Mouse (Mus musculus): Measurements from ENCODE around the gene Stau1.
A peak's percentile ranks its signal among the peaks of the same experiment; 100 is the strongest.
"Not testable (repeated sequence)": the region's sequence is repeated elsewhere in the genome, so short reads cannot be mapped to it uniquely, and the experiment has no call there.

Gene Stau1

GRCm38 (mm10) chr2:166995796-166996532 is at the start of gene Stau1:
Stau1 (minus strand) TSS chr2:166996299.
- DNase-seq (ENCODE audit: low spot score), result peak; percentile 80

DNA sequence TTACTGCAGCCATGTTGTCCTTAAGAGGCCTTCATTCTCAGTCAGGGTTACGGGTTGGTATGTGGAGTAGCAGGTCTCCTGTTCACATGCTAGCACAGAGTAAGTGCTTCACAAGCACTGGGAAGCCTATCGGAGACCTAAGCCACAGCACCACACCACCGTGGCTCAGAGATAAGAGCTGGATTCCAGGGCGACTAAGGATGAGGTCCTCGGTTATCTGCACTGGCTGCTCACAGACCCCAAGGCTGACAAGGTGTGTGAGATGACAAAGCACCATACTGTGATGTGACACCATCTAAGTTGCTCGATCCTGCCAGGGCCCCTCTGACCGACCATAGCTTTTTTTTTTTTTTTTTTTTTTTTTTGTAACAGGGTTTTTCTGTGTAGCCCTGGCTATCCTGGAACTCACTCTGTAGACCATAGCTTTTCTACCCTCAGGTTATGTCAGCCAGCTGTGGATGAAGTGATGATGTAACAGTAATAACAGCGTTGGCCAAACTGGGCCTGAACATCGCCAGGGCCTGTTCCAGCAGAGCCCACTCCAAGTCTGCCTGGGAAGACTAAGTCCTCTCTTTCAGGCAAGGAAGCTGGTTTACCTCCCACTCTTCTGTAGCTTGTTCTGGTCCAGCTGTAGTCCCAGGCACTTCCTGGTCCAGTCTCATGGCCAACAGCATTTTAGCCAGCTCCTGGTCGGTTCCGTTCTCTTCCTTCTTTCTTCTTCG is 47.5 kb upstream of the Stau1 start:
- no peak for DNase-seq (ENCODE audit: low spot score)

DNA sequence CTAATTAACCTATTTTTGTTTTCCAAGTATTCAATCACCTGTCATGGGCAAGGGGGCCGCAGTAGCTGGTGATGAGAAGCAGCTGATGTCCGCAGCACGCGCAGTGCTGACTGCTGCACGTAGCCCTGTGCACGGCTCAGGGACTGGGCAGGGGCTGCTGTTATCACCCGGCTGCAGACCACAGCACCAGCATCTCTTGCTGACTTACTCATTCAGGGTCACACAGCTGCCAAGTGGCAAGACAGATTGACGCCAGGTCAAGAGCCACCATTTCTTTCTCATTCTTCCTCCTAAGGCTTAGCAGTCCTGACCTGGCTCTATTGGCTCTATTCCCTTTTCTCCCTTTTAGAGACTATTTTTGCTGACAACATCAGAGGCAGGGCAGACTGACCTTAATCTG is 43.3 kb upstream of the Stau1 start:
- DNase-seq (ENCODE audit: low spot score), result no peak

DNA sequence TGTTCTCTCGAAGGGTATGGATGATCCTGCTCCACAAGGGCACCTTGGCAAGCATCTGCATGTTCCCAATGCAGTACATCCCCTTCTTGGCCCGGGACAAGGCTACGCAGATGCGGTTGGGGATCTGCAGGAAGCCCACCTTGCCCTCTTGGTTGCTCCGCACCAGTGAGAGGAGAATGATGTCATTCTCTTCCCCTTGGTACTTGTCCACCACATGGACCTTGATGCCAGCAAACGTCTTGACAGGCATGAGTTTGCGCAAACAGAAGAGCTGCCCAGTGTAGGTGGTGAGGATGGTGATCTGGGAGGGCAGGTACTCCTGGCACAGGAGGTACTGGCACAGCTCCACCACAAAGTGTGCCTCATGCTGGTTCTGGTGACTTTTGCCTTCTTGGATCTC is 42.6 kb upstream of the Stau1 start:
- no peak for DNase-seq (ENCODE audit: low spot score)

GRCm38 (mm10) chr2:167038297-167038696 is 42.2 kb upstream of the Stau1 start:
- DNase-seq (ENCODE audit: low spot score), result no peak

GRCm38 (mm10) chr2:167037710-167038109 is 41.6 kb upstream of the Stau1 start:
- DNase-seq (ENCODE audit: low spot score), result no peak

- no peak for DNase-seq (ENCODE audit: low spot score)
Measured at GRCm38 (mm10) chr2:167030507-167030906, 34.4 kb upstream of the Stau1 start.

GRCm38 (mm10) chr2:167028553-167028952 is 32.5 kb upstream of the Stau1 start:
- no peak for DNase-seq (ENCODE audit: low spot score)

- no peak for DNase-seq (ENCODE audit: low spot score)
Measured at GRCm38 (mm10) chr2:167019396-167019795, 23.3 kb upstream of the Stau1 start.

DNA sequence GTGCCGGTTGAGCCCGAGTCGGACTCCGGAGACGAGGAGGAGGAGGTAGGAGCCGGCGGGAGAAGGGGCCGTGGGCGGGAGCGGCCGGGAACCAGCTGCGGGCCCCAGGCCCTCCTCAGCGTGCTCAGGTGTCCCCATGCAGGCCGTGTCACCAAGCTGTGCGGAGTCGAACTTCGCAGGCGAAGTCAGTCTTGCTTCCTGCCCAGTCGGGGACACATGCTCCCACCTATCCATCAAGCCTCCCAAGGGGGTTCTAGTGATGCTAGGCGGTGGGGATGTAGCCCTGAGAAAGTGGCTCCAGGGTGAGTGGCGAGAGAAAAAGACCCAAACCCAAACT is 19.3 kb upstream of the Stau1 start:
- DNase-seq (ENCODE audit: low spot score), result no peak

DNA sequence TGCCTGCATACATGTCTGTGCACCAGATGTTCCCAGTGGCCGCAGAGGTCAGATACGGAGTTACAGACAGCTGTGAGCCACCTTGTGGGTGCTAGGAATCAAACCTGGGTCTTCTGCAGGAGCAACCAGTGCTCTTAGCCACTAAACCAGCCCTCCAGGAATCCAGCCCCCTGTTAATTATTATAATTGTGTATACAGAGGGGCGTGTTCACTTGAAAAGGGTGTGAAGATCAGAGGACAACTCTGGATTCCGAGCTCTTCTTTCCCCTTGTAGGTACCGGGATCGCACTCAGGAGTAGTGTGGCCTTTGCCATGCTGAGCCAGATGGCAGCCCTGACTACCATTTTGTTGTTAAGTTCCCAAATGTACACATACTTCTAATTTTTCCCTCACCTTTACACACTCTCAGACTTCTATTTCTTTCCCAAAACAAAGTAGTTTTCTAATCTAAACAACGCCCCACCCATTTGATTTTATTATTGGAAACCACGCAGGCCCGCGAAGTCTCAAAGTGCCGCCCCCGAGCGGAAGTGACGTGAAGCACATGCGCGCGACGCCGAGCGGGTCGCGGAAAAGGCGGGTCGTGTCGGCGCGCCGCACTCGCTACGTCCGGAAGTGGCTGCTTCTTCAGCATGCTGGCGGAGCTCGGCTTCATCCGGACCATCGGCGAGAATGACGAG is 18.7 kb upstream of the Stau1 start, which contains the start of gene Ddx27:
Ddx27 (plus strand) TSS at position 492 of the 680 bp plus-strand sequence.
- DNase-seq (ENCODE audit: low spot score), result peak; percentile 72

- DNase-seq (ENCODE audit: low spot score), result no peak
Measured at GRCm38 (mm10) chr2:167010546-167010945, 14.4 kb upstream of the Stau1 start.

GRCm38 (mm10) chr2:167009483-167009882 is 13.4 kb upstream of the Stau1 start:
- no peak for DNase-seq (ENCODE audit: low spot score)

GRCm38 (mm10) chr2:167007565-167007964 is 11.5 kb upstream of the Stau1 start:
- not testable (repeated sequence) for DNase-seq (ENCODE audit: low spot score)

- DNase-seq (ENCODE audit: low spot score), result no peak
Measured at GRCm38 (mm10) chr2:167007001-167007491, 10.9 kb upstream of the Stau1 start.

- DNase-seq (ENCODE audit: low spot score), result no peak
Measured at GRCm38 (mm10) chr2:167006355-167006754, 10.3 kb upstream of the Stau1 start.

DNA sequence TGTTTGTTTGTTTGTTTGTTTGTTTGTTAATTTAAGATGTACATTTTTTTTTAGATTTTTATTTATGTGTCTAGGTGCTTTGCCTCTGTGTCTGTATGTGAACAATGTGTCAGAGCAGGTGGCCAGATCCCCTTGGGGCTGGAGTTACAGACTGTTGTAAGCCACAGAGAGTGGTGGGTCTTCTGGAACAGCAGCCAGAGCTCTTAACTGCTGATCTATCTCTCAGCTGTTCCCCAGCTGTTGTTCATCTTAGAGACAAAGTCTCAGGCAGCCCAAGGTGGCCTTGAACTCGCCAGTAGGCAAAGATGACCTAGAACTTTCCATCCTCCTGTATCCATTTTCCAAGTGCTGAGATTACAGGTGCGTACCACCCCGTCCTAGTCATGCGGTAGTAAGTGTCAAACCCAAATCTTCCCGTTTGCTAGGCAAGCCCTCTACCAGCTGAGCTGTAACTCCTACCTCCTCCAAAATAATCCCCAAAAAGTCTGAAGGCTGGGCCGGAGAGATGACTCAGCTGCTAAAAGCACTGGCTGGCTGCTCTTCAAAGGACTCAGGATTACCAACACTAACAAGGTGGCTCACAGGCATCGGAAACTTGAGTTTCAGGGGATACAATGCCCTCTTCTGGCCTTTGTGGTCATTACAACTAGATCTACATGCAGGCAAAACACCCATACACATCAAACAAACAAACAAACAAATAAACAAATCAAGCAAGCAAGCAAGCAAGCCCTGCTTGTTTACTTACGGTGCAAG is 8.2 kb upstream of the Stau1 start:
- DNase-seq (ENCODE audit: low spot score), result no peak

DNA sequence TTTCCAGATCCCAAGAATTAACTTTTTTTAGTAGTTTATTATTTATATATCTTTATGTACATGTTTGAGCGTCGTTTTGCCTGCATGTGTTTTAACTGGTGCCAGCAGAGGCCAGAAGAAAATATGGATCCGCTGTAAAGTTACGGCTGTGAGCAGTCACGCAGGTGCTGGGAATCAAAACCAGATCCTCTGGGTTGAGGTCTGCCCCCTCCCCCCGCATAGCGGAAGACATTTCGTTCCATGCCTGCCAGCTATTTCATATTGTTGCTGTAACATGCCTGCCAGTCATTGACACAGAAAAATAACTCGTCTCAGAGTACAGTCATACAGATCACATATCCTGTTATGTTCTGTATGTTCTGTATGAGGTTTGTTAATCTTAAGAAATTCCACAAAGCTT is 5.4 kb upstream of the Stau1 start:
- DNase-seq (ENCODE audit: low spot score), result no peak

DNA sequence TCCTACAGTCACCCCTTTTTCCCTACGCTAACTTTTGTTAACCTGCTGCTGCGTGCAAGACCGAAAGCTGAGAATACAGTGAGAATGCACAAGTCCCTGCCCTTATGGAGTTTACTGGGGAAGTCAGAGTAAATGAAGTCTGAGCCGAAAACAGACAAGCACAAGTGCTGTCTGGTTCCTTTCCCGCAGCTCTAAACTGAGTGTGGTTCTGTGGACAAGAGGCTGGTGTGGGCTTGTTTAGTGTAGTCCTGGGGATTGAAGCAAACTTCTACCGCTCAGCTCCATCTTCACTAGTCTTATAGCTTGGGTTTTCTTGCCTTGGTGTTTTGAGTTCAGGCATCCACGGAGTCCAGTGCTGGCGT is 415 bp upstream of the Stau1 start:
- DNase-seq (ENCODE audit: low spot score), result no peak

DNA sequence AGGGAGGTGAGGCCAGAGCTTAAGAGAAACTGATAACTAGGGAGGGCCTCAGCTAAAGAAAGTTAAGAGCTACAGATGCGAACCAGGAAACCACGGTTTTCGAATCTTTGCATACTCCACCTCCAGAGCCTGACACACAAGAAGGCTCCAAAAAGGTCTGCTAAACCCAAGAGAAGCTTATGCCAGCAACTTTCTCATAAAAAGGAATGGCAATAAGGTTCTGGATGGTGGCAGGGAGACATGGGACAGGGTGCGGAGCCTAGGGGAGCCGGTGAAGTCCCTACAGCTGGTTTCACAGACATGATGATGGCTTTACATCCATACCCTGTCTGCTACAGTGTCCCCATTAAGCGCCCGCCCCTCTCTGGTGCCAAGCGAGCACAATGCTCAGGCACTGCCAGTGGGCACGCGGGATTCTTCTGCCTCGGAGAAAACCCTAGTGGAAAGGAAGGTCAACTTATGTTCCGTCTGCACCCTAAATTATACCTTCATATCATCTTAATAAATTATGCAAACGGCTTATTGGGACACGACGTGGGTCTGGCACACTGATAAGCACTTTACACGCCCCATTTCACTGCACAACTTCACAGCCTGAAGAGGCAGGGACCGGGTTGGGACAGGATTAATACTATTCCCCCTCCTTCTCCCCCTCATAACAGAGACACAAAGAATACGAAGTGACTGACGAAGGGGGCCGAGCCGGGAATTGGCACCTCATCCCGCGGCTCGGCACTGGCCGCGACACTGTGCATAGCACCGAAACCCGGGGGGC is 891 bp downstream of the Stau1 start:
- DNase-seq (ENCODE audit: low spot score), result no peak

DNA sequence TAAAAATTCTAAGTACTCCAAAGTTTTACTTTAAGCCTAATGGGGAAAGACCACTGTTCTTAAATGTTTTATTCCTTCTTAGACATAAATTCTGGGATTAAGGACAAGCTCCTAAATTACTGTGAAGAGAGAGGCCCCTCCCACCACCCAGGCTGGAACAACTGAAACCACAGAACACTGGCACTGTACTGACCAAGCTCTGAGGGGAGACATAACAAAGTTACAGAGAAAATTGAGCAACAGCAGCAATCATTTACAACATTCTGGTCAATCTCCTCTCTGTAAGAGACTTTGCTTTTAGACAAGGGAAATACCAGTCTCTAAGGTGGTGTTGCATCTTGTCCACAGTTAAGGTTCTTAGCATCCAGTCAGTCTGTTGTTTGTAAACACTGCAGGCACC is 4.2 kb downstream of the Stau1 start:
- no peak for DNase-seq (ENCODE audit: low spot score)
